Mouse (Mus musculus): ENCODE measurements around the gene Tagln3. TPM values are rescaled to one million over a fixed set of nuclear protein-coding genes. Genes with fewer than 3 reads are reported as not detected.

Gene Tagln3
- polyA plus RNA-seq, 1 experiment from 2014 or later = 88.6 TPM

DNA sequence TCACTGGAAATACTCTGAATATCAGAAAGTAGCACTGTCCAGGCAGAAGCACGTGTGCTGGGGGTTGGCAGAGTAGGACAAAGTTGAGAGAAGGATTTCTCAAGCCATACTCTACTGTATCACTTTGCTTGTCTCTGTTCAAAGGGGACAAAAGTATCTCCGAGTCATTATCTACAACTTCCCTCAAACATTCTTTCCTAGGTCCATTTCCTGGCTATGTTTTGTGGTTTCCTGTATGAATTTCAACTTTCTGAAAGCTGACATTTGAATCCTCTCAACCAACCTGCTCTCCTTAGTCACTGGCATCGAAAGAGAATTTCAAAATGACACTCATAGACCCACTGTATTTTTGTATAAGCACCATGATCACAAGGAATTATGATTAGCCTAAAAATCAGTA is 56.2 kb downstream of the Tagln3 start:
- Histone ChIP-seq H3K9me3 (no peaks in the 10 kb centered on the region), H3K27me3 (replicated peaks; ENCODE audit: low read depth, poor library complexity, severe bottlenecking) (no peaks in the 10 kb centered on the region), H3K27ac (replicated peaks) (no peak overlapping the region), H3K4me1 (no peaks in the 10 kb centered on the region), H3K4me3 (no peak overlapping the region), H3K36me3 (replicated peaks) (no peaks in the 10 kb centered on the region)
- DNase-seq (ENCODE audit: low spot score) = no peak
- WGBS = 72% methylated on average over 3 of the region's 3 CpGs

DNA sequence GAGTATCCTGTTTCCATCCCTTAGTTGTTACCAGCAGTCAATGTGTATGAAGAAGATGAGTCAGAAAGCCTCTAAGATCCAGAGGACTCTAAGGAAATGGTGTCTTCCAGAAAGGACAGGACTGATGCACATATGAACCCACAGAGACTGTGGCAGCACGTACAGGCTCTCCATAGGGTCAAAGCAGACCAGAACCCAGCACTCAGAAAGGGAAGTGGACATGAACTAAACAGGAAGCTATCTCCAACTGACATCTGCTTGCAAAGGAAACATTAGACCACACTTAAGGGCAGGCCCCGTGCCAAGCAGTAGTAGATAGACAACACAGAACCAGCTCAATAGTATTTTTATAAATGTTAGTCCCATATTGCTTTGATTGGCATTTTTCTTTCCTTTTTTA is 58.3 kb downstream of the Tagln3 start:
- no peak overlapping the region for H3K4me3 ChIP-seq
- H3K36me3 ChIP-seq (replicated peaks) = no peaks in the 10 kb centered on the region
- DNase-seq (ENCODE audit: low spot score) = no peak
- no peaks in the 10 kb centered on the region for H3K4me1 ChIP-seq
- H3K9me3 ChIP-seq = no peaks in the 10 kb centered on the region
- WGBS = 75% methylated on average over 2 of the region's 2 CpGs
- no peaks in the 10 kb centered on the region for H3K27me3 ChIP-seq (replicated peaks; ENCODE audit: low read depth, poor library complexity, severe bottlenecking)
- no peak overlapping the region for H3K27ac ChIP-seq (replicated peaks)

DNA sequence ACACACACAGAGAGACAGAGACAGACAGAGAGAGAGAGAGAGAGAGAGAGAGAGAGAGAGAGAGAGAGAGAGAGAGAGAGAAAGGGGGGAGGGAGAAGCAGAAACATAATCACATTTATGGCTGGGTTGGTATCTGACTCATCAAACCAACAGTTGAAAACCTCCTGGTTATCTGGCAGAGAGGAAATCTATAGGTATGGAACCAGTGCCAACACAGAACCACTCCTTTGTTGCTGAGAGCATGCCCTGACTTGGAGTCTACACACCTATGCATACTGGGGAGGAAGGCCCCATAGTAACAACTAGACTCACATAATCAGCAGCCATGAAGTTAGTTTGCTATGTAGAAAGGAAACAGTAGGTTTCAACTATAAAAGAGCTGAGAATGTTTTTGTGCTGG is 62.0 kb downstream of the Tagln3 start:
- Histone ChIP-seq H3K4me1 (no peaks in the 10 kb centered on the region), H3K27ac (replicated peaks) (no peak overlapping the region), H3K9me3 (no peaks in the 10 kb centered on the region), H3K27me3 (replicated peaks; ENCODE audit: low read depth, poor library complexity, severe bottlenecking) (no peaks in the 10 kb centered on the region), H3K4me3 (no peak overlapping the region), H3K36me3 (replicated peaks) (no peaks in the 10 kb centered on the region)
- no peak for DNase-seq (ENCODE audit: low spot score)

Other genes with a start within 250 kb of the Tagln3 start
- not detected in 2 replicates for gene Gm609, start 231.6 kb downstream of the Tagln3 start, polyA plus RNA-seq (2016; fragmentation: Nextera tagmentation; extraction: Ambion mirVana)
- gene Gm17783, start 192.6 kb downstream of the Tagln3 start, polyA plus RNA-seq (2016; fragmentation: Nextera tagmentation; extraction: Ambion mirVana) = not detected in 2 replicates
- gene Slc9c1, start 189.3 kb downstream of the Tagln3 start, polyA plus RNA-seq (2016; fragmentation: Nextera tagmentation; extraction: Ambion mirVana) = not detected in 2 replicates
- gene Gcsam, start 114.2 kb downstream of the Tagln3 start, polyA plus RNA-seq (2016; fragmentation: Nextera tagmentation; extraction: Ambion mirVana) = 0.10 TPM in 1 of 2 replicates, not detected in the other
- gene BC016579, start 70.5 kb downstream of the Tagln3 start, polyA plus RNA-seq (2016; fragmentation: Nextera tagmentation; extraction: Ambion mirVana) = 0.09 TPM in 1 of 2 replicates, not detected in the other
- gene Tmprss7, start 30.9 kb downstream of the Tagln3 start, polyA plus RNA-seq (2016; fragmentation: Nextera tagmentation; extraction: Ambion mirVana) = 0.15 and 0.21 TPM in 2 replicates
- 40.7 and 43.8 TPM in 2 replicates for gene Abhd10, start 18.3 kb upstream of the Tagln3 start, polyA plus RNA-seq (2016; fragmentation: Nextera tagmentation; extraction: Ambion mirVana)
- gene Phldb2, start 229.0 kb upstream of the Tagln3 start, polyA plus RNA-seq (2016; fragmentation: Nextera tagmentation; extraction: Ambion mirVana) = 44.9 and 46.2 TPM in 2 replicates

Measured in embryonic facial prominence, embryonic 10.5 days (tissue).